Mouse (Mus musculus) activated CD4-positive, CD25-positive, alpha-beta regulatory T cell (primary cell): ENCODE results near the gene Pip4k2a. TPM values are rescaled to one million over a fixed set of nuclear protein-coding genes. Genes with fewer than 3 reads are reported as not detected.

ENCODE experiments used
- polyA plus RNA-seq, 2 experiments: library from polyadenylated mRNA; unstranded; fragments of 100-300 nt; shearing (Covaris generic); gene quantifications; one replicate each; pipeline ENCODE4 v1.2.1; 2017

Gene Pip4k2a
- polyA plus RNA-seq = 10 to 100 TPM; 62.0 to 73.7 TPM

GRCm38 (mm10) chr2:18998054-18998478 lies at the start of gene Pip4k2a, which contains the start of gene 4930426L09Rik:
Gene Pip4k2a (minus strand): TSS chr2:18998126.
Gene 4930426L09Rik (plus strand): TSS chr2:18998343.

Other genes starting within 250 kb of the Pip4k2a start
- gene 4930426L09Rik, start 217 bp upstream of the Pip4k2a start, polyA plus RNA-seq = 1 to 10 TPM; 1.0 to 1.8 TPM
- 1 to 10 TPM; 2.7 to 2.9 TPM for gene Armc3, start 201.2 kb upstream of the Pip4k2a start, polyA plus RNA-seq